Mouse (Mus musculus): ENCODE measurements around the gene Thra. TPM values are rescaled to one million over a fixed set of nuclear protein-coding genes. Genes with fewer than 3 reads are reported as not detected.
A peak's percentile ranks its signal among the peaks of the same experiment; 100 is the strongest.

The Thra gene
- polyA plus RNA-seq, 1 experiment from 2014 or later = 186 TPM

GRCm38 (mm10) chr11:98790631-98791205 lies 50.3 kb downstream of the Thra start:
- ATAC-seq (ENCODE audit: low read depth) = no peak

GRCm38 (mm10) chr11:98791448-98791847 lies 51.0 kb downstream of the Thra start:
- 93% methylated on average over 1 of the region's 1 CpGs for WGBS
- ATAC-seq (ENCODE audit: low read depth) = no peak
- Histone ChIP-seq H3K9me3 (ENCODE audit: control insufficient read depth, low read length) (no peaks in the 10 kb centered on the region), H3K27ac (ENCODE audit: low read depth, low read length) (no peak overlapping the region), H3K4me2 (ENCODE audit: low read depth, low read length) (no peak overlapping the region), H3K36me3 (ENCODE audit: control insufficient read depth, insufficient read depth, low read length) (no peaks in the 10 kb centered on the region), H3K4me3 (ENCODE audit: low read depth, low read length) (no peak overlapping the region), H3K9ac (replicated peaks; ENCODE audit: low read depth, low read length) (no peak overlapping the region), H3K27me3 (ENCODE audit: control insufficient read depth, insufficient read depth, low read length) (no peaks in the 10 kb centered on the region), H3K4me1 (ENCODE audit: control insufficient read depth, insufficient read depth, low read length) (peaks cover 12% of the 10 kb centered on the region)

More at GRCm38 (mm10) chr11:98790631-98791205, 50.3 kb downstream of the Thra start:
- H3K4me1 ChIP-seq (ENCODE audit: control insufficient read depth, insufficient read depth, low read length) = peaks cover 12% of the 10 kb centered on the region
- H3K4me2 ChIP-seq (ENCODE audit: low read depth, low read length) = no peak overlapping the region
- no peak overlapping the region for H3K27ac ChIP-seq (ENCODE audit: low read depth, low read length)
- no peaks in the 10 kb centered on the region for H3K9me3 ChIP-seq (ENCODE audit: control insufficient read depth, low read length)
- H3K4me3 ChIP-seq (ENCODE audit: low read depth, low read length) = no peak overlapping the region
- H3K9ac ChIP-seq (replicated peaks; ENCODE audit: low read depth, low read length) = no peak overlapping the region
- H3K27me3 ChIP-seq (ENCODE audit: control insufficient read depth, insufficient read depth, low read length) = no peaks in the 10 kb centered on the region
- H3K36me3 ChIP-seq (ENCODE audit: control insufficient read depth, insufficient read depth, low read length) = no peaks in the 10 kb centered on the region
- 83% methylated on average over 5 of the region's 5 CpGs for WGBS

- Histone ChIP-seq H3K27me3 (ENCODE audit: control insufficient read depth, insufficient read depth, low read length) (no peaks in the 10 kb centered on the region), H3K9ac (replicated peaks; ENCODE audit: low read depth, low read length) (no peak overlapping the region), H3K4me1 (ENCODE audit: control insufficient read depth, insufficient read depth, low read length) (peaks cover 9% of the 10 kb centered on the region), H3K9me3 (ENCODE audit: control insufficient read depth, low read length) (no peaks in the 10 kb centered on the region), H3K4me2 (ENCODE audit: low read depth, low read length) (no peak overlapping the region), H3K27ac (ENCODE audit: low read depth, low read length) (no peak overlapping the region), H3K4me3 (ENCODE audit: low read depth, low read length) (no peak overlapping the region), H3K36me3 (ENCODE audit: control insufficient read depth, insufficient read depth, low read length) (no peaks in the 10 kb centered on the region)
- WGBS = 14% methylated on average over 4 of the region's 4 CpGs
- ATAC-seq (ENCODE audit: low read depth) = no peak
Measured at GRCm38 (mm10) chr11:98792081-98792480, 51.6 kb downstream of the Thra start.

- peak overlapping the region; percentile 100 for H3K4me3 ChIP-seq (ENCODE audit: low read depth, low read length)
- peaks cover 19% of the 10 kb centered on the region for H3K4me1 ChIP-seq (ENCODE audit: control insufficient read depth, insufficient read depth, low read length)
- ATAC-seq (ENCODE audit: low read depth) = peak; percentile 58
- H3K27me3 ChIP-seq (ENCODE audit: control insufficient read depth, insufficient read depth, low read length) = no peaks in the 10 kb centered on the region
- WGBS = under 1% methylated on average over 27 of the region's 30 CpGs
- peak overlapping the region; percentile 100 for H3K9ac ChIP-seq (replicated peaks; ENCODE audit: low read depth, low read length)
- H3K4me2 ChIP-seq (ENCODE audit: low read depth, low read length) = peak overlapping the region; percentile 94
- H3K36me3 ChIP-seq (ENCODE audit: control insufficient read depth, insufficient read depth, low read length) = peaks cover 5% of the 10 kb centered on the region; the same call in 1 of the 2 replicates
- H3K27ac ChIP-seq (ENCODE audit: low read depth, low read length) = peak overlapping the region; percentile 99
- H3K9me3 ChIP-seq (ENCODE audit: control insufficient read depth, low read length) = no peaks in the 10 kb centered on the region
Measured at GRCm38 (mm10) chr11:98794469-98795014, 54.1 kb downstream of the Thra start.

- Histone ChIP-seq H3K4me1 (ENCODE audit: control insufficient read depth, insufficient read depth, low read length) (peaks cover 19% of the 10 kb centered on the region), H3K9me3 (ENCODE audit: control insufficient read depth, low read length) (no peaks in the 10 kb centered on the region), H3K27me3 (ENCODE audit: control insufficient read depth, insufficient read depth, low read length) (no peaks in the 10 kb centered on the region), H3K4me2 (ENCODE audit: low read depth, low read length) (peak within 1 kb of the TSS; percentile 94), H3K36me3 (ENCODE audit: control insufficient read depth, insufficient read depth, low read length) (peaks cover 11% of the 10 kb centered on the region), H3K9ac (replicated peaks; ENCODE audit: low read depth, low read length) (peak within 1 kb of the TSS; percentile 100), H3K4me3 (ENCODE audit: low read depth, low read length) (peak within 1 kb of the TSS; percentile 100), H3K27ac (ENCODE audit: low read depth, low read length) (peak within 1 kb of the TSS; percentile 99)
- WGBS = 2% methylated on average over 29 of the region's 89 CpGs
- peak; percentile 63 for ATAC-seq (ENCODE audit: low read depth)
Measured at GRCm38 (mm10) chr11:98795015-98795713, 54.7 kb downstream of the Thra start, which contains the start of gene Msl1. Msl1 (plus strand) TSS chr11:98795516.

GRCm38 (mm10) chr11:98795714-98796514 lies 55.5 kb downstream of the Thra start:
- WGBS = under 1% methylated on average over 51 of the region's 74 CpGs
- peak; percentile 44 for ATAC-seq (ENCODE audit: low read depth)
- H3K4me3 ChIP-seq (ENCODE audit: low read depth, low read length) = peak overlapping the region; percentile 100

GRCm38 (mm10) chr11:98796515-98797216 lies 56.2 kb downstream of the Thra start:
- H3K9me3 ChIP-seq (ENCODE audit: control insufficient read depth, low read length) = no peaks in the 10 kb centered on the region
- no peaks in the 10 kb centered on the region for H3K27me3 ChIP-seq (ENCODE audit: control insufficient read depth, insufficient read depth, low read length)
- H3K4me2 ChIP-seq (ENCODE audit: low read depth, low read length) = peak overlapping the region; percentile 94
- H3K36me3 ChIP-seq (ENCODE audit: control insufficient read depth, insufficient read depth, low read length) = peaks cover 25% of the 10 kb centered on the region
- peak overlapping the region; percentile 99 for H3K27ac ChIP-seq (ENCODE audit: low read depth, low read length)
- WGBS = 4% methylated on average over 23 of the region's 23 CpGs
- ATAC-seq (ENCODE audit: low read depth) = peak; percentile 53
- H3K9ac ChIP-seq (replicated peaks; ENCODE audit: low read depth, low read length) = peak overlapping the region; percentile 100
- H3K4me3 ChIP-seq (ENCODE audit: low read depth, low read length) = peak overlapping the region; percentile 100
- peaks cover 19% of the 10 kb centered on the region for H3K4me1 ChIP-seq (ENCODE audit: control insufficient read depth, insufficient read depth, low read length)

More at GRCm38 (mm10) chr11:98795714-98796514, 55.5 kb downstream of the Thra start:
- no peaks in the 10 kb centered on the region for H3K27me3 ChIP-seq (ENCODE audit: control insufficient read depth, insufficient read depth, low read length)
- peaks cover 17% of the 10 kb centered on the region for H3K36me3 ChIP-seq (ENCODE audit: control insufficient read depth, insufficient read depth, low read length)
- H3K9ac ChIP-seq (replicated peaks; ENCODE audit: low read depth, low read length) = peak overlapping the region; percentile 100
- peak overlapping the region; percentile 99 for H3K27ac ChIP-seq (ENCODE audit: low read depth, low read length)
- H3K9me3 ChIP-seq (ENCODE audit: control insufficient read depth, low read length) = no peaks in the 10 kb centered on the region
- H3K4me1 ChIP-seq (ENCODE audit: control insufficient read depth, insufficient read depth, low read length) = peaks cover 19% of the 10 kb centered on the region
- H3K4me2 ChIP-seq (ENCODE audit: low read depth, low read length) = peak overlapping the region; percentile 94

- Histone ChIP-seq H3K9me3 (ENCODE audit: control insufficient read depth, low read length) (no peaks in the 10 kb centered on the region), H3K4me2 (ENCODE audit: low read depth, low read length) (peak overlapping the region; percentile 94), H3K9ac (replicated peaks; ENCODE audit: low read depth, low read length) (peak overlapping the region; percentile 100), H3K4me3 (ENCODE audit: low read depth, low read length) (peak overlapping the region; percentile 100), H3K36me3 (ENCODE audit: control insufficient read depth, insufficient read depth, low read length) (peaks cover 30% of the 10 kb centered on the region), H3K27ac (ENCODE audit: low read depth, low read length) (peak overlapping the region; percentile 99), H3K4me1 (ENCODE audit: control insufficient read depth, insufficient read depth, low read length) (peaks cover 19% of the 10 kb centered on the region), H3K27me3 (ENCODE audit: control insufficient read depth, insufficient read depth, low read length) (no peaks in the 10 kb centered on the region)
- 14% methylated on average over 5 of the region's 5 CpGs for WGBS
- ATAC-seq (ENCODE audit: low read depth) = no peak
Measured at GRCm38 (mm10) chr11:98797306-98797705, 56.9 kb downstream of the Thra start.
